Mouse (Mus musculus) spleen, adult 2 months (tissue): ENCODE data around the gene Pycard.

Experiments
- CTCF ChIP-seq: fragments of 200-500 bp; IDR thresholded peaks from 2 replicates; pipeline ENCODE4 v1.5.1; 2011; ENCODE audit warnings: mild to moderate bottlenecking, inconsistent platforms; ENCODE audit not compliant: insufficient read depth, insufficient read length, insufficient replicate concordance; ENCODE audit errors: extremely low read depth
- POLR2A ChIP-seq: fragments of 200-500 bp; IDR thresholded peaks from 2 replicates; pipeline ENCODE4 v1.6.1; 2011; ENCODE audit warnings: low read depth, low read length, inconsistent platforms

- TF ChIP-seq POLR2A (no peak), CTCF (no peak)
Observed at GRCm38 (mm10) chr7:128032989-128033293, 39.3 kb upstream of the Pycard start.
